Mouse (Mus musculus): Measurements from ENCODE around the gene Abat.

DNA sequence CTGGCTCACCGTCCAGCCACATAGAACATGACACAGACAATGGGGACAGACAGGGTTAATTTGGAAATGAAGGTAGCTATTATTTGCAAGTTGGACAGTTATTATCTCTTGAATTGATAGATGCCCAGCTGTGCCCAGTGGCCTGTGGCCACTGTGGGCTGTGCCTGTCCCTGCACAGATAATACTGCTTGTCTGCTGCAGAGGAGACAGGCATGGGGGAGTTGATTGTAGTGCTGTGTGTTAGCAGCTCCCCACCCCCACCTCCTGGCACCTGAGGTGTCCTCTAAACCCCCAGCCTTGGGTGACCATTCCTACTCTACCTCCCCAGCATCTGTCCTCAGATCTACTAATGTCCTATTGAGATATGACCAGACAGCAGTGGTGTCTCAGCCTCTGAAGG lies 71.0 kb downstream of the Abat start:
- no peak for TF ChIP-seq CTCF (IDR thresholded peaks at IDR 0.05; ENCODE audit: control insufficient read depth, insufficient read depth, insufficient read length)
- TF ChIP-seq MYOD1 (IDR thresholded peaks at IDR 0.05; ENCODE audit: control insufficient read depth, insufficient read length, low read depth), result no peak
- no peak for TF ChIP-seq MYOG (IDR thresholded peaks at IDR 0.05; ENCODE audit: control insufficient read depth, extremely low read depth, insufficient read length)
- TF ChIP-seq FOSL1 (IDR thresholded peaks at IDR 0.05; ENCODE audit: insufficient read depth, low read length, poor library complexity, severe bottlenecking), result no peak
- TF ChIP-seq CEBPB (IDR thresholded peaks at IDR 0.05; ENCODE audit: low read depth), result no peak

All from C2C12 (cell line).